Mouse (Mus musculus) forebrain, embryonic 14.5 days (tissue): ENCODE results near the gene Psmd8. TPM values are rescaled to one million over a fixed set of nuclear protein-coding genes. Genes with fewer than 3 reads are reported as not detected.

ENCODE experiments used
- ATAC-seq: fragments of 200-750 bp; cut with Nextera tagmentation; 2 replicates; pipeline ENCODE4 v1.8.0; 2017; ENCODE audit warnings: mild to moderate bottlenecking, moderate library complexity
- DNase-seq: peaks from one replicate; pipeline ENCODE4 v3.0.0-alpha.2; 2015; ENCODE audit warnings: low spot score
- H3K27ac ChIP-seq: fragments of 300-500 bp; sonication (generic); 2 replicates; pipeline ENCODE4 v1.5.1; 2014; ENCODE audit warnings: low read depth, mild to moderate bottlenecking, control low read depth, low read length, moderate library complexity
- H3K27me3 ChIP-seq: fragments of 300-500 bp; sonication (generic); replicated peaks from 2 replicates; pipeline ENCODE4 v1.6.1; 2014; ENCODE audit warnings: low read length, control low read depth, mixed read lengths; ENCODE audit not compliant: control insufficient read depth, insufficient read depth
- H3K36me3 ChIP-seq: fragments of 300-500 bp; sonication (generic); 2 replicates; pipeline ENCODE4 v1.6.1; 2014; ENCODE audit warnings: low read length, control low read depth; ENCODE audit not compliant: control insufficient read depth, insufficient read depth
- H3K4me1 ChIP-seq: fragments of 300-500 bp; sonication (generic); 2 replicates; pipeline ENCODE4 v1.6.1; 2014; ENCODE audit warnings: antibody characterized with exemption, low read length, control low read depth; ENCODE audit not compliant: control insufficient read depth, insufficient read depth
- H3K4me2 ChIP-seq: fragments of 300-500 bp; sonication (generic); 2 replicates; pipeline ENCODE4 v1.6.1; 2014; ENCODE audit warnings: mild to moderate bottlenecking, control low read depth, low read length
- H3K4me3 ChIP-seq: fragments of 300-500 bp; sonication (generic); 2 replicates; pipeline ENCODE4 v1.5.1; 2014; ENCODE audit warnings: low read depth, low read length, control low read depth
- H3K9ac ChIP-seq: fragments of 300-500 bp; sonication (generic); 2 replicates; pipeline ENCODE4 v1.6.1; 2014; ENCODE audit warnings: mild to moderate bottlenecking, low read length, control low read depth, moderate library complexity
- H3K9me3 ChIP-seq: fragments of 300-500 bp; sonication (generic); replicated peaks from 2 replicates; pipeline ENCODE4 v1.6.1; 2016; ENCODE audit warnings: low read length, control low read depth, mixed read lengths; ENCODE audit not compliant: control insufficient read depth
- WGBS: fragments of 180-500 bp; shearing (Covaris S2); extraction: QIAGEN DNeasy Blood & Tissue Kit; methylation state at CpG from one replicate; pipeline ENCODE4 v1.1.7; 2014; 5-methylcytosine and 5-hydroxymethylcytosine counted together
- polyA plus RNA-seq: library from polyadenylated mRNA; unstranded; fragments of >200 nt; fragmentation: Nextera tagmentation; extraction: Ambion mirVana; gene quantifications from 2 replicates; pipeline ENCODE4 v1.2.1, GENCODE M21; 2014

Psmd8 gene
- polyA plus RNA-seq, 1 experiment from 2014 or later = 364 TPM

DNA sequence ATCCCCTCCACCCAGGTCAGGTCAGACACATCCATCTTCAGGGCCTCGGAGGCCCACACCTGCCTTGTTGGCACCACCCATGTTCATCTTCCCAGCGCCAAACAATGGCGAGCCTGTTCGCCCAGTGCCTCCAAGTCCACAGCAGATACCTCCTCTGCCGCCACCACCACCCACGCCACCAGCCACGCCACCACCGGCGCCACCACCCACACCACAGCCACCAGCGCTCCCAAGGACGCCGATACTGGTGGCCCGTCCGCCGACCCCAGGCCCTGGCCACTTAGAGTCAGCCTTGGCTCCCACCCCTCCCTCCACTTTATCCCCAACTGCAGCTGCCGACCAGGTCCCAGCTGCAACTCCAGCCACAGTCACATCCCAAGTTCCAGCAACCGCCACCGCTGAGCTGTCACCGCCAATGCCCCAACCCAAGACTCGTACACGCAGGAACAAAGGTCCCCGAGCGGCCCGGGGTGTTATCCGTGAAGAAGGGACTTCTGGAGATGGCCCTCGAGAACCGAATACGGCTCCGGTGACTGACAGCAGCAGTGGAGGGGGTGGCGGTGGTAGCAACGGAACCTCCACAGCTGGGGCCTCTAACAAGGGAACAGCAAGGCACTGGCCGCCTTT, 8.0 kb downstream of the Psmd8 start:
- H3K4me2 ChIP-seq = no peak overlapping the region
- no peak for ATAC-seq
- H3K27me3 ChIP-seq = peaks cover 31% of the 10 kb centered on the region
- DNase-seq = no peak
- WGBS = 41% methylated on average over 32 of the region's 32 CpGs
- no peak overlapping the region for H3K9ac ChIP-seq
- H3K9me3 ChIP-seq = no peaks in the 10 kb centered on the region
- H3K4me1 ChIP-seq = peaks cover 7% of the 10 kb centered on the region; the same call in 1 of the 2 replicates
- no peak overlapping the region for H3K27ac ChIP-seq
- no peak overlapping the region for H3K4me3 ChIP-seq
- peaks cover 48% of the 10 kb centered on the region for H3K36me3 ChIP-seq

DNA sequence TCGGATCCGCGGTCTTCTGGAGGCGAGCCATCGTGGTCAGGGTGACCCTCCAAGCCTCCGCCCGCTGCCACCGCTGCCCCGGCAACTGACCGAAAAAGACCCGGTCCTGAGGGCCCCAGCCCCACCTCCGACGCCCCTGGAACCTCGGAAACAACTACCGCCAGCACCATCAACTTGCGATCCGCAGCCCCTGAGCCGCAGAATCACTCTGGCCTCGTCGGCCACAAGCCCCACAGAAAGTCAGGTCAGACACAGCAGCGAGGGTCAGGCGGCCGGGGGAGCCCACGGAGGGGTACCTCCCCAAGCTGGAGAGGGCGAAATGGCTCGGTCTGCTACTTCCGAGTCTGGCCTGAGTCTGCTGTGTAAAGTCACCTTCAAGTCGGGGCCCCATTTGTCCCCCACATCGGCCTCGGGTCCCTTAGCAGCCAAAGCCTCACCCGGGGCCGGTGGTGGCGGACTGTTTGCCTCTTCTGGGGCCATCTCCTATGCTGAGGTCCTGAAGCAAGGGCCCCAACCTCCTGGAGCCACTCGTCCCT, 8.9 kb downstream of the Psmd8 start:
- ATAC-seq (no peak), DNase-seq (no peak)
- peak overlapping the region; percentile 75 for H3K4me2 ChIP-seq
- peaks cover 31% of the 10 kb centered on the region for H3K27me3 ChIP-seq
- H3K36me3 ChIP-seq = peaks cover 42% of the 10 kb centered on the region
- H3K9ac ChIP-seq = peak overlapping the region; percentile 8; the same call in 1 of the 2 replicates
- peaks cover 7% of the 10 kb centered on the region; the same call in 1 of the 2 replicates for H3K4me1 ChIP-seq
- no peaks in the 10 kb centered on the region for H3K9me3 ChIP-seq
- H3K27ac ChIP-seq = no peak overlapping the region
- 7% methylated on average over 34 of the region's 34 CpGs for WGBS
- peak overlapping the region; percentile 66 for H3K4me3 ChIP-seq

DNA sequence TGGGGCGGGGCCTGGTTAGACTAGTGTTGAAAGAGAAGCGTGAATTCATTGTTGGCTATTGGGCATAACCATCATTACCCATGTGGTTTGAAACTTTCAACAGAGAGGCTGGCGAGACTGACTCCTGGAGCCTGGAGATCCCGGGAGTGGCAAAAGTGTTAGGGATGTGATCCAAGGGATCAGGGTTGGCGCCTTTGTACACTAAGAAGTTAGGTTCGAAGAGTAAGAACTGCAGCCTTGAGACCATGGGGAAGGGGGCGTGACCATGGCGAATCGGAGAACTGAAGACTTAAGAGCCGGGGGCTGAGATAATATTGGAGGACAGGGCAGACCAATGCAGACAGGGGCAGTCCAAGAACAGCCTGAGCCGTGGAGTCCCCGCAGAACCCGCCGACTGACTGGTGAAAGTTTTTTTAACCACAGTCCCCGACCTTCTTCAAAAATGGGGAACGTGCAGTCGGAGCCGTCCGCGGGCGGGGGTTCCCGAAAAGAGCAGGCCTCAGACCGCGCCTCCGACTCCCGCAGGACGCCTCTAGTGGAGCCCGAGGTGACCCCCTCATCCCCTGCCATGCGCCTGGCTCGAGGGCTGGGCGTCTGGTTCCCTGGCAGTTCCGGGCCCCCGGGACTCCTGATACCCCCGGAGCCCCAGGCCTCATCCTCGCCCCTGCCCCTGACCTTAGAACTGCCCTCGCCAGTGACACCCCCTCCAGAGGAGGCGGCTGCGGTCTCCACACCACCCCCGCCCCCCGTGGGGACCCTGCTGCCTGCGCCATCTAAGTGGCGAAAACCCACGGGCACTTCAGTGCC, 9.5 kb downstream of the Psmd8 start:
- ATAC-seq = no peak

DNA sequence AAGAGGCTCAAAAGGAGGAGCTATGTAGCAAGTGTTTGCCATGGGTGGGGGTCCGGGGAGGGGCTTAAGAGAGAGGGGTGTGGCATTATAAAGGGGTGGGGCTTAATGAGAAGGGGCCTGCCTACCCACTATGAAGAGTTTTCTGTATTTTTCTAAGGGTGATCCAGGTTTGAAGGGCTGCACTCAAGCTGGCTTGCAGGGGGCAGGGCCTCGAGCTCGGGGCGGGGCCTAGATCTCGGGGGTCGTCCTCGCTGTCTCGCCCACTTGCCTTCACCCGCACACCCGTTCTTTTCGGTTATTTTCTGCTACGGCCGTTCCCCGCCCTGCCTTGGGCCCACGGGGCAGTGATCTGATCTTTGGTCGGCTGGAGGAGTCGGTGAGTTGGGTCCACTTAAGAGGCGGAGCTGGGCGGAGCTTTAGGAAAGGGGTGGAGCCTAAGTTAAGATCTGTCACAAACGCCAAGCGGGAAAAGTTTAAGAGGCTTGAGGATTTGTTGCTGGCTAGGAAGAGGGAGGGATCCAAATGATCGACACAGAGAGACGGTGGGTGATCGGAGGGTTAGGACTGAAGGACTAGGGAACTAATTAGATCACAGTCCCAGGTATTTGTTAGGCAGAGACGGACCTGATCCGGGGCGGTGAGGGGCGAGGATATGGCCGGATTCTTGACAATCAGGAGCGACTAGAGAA, 10.3 kb downstream of the Psmd8 start, which contains the start of the genes Ggn and Spred3:
Gene Ggn (plus strand): TSS at position 145 of the 689 bp plus-strand sequence.
Gene Spred3 (minus strand): TSS at position 346 of the 689 bp plus-strand sequence.
- H3K4me1 ChIP-seq = peaks cover 7% of the 10 kb centered on the region; the same call in 1 of the 2 replicates
- DNase-seq (peak; percentile 68), ATAC-seq (peak; percentile 49)
- H3K4me3 ChIP-seq = peak within 1 kb of the TSS; percentile 66
- no peaks in the 10 kb centered on the region for H3K9me3 ChIP-seq
- peak within 1 kb of the TSS; percentile 75 for H3K4me2 ChIP-seq
- H3K27me3 ChIP-seq = peaks cover 31% of the 10 kb centered on the region
- H3K27ac ChIP-seq = peak within 1 kb of the TSS; percentile 80
- 1% methylated on average over 30 of the region's 30 CpGs for WGBS
- peaks cover 29% of the 10 kb centered on the region for H3K36me3 ChIP-seq
- H3K9ac ChIP-seq = peak within 1 kb of the TSS; percentile 77

More for the DNA sequence above, 9.5 kb downstream of the Psmd8 start:
- 2% methylated on average over 40 of the region's 43 CpGs for WGBS
- Histone ChIP-seq H3K4me1 (peaks cover 7% of the 10 kb centered on the region; the same call in 1 of the 2 replicates), H3K27me3 (peaks cover 31% of the 10 kb centered on the region), H3K9me3 (no peaks in the 10 kb centered on the region), H3K4me2 (peak overlapping the region; percentile 75), H3K9ac (peak overlapping the region; percentile 8; the same call in 1 of the 2 replicates), H3K36me3 (peaks cover 35% of the 10 kb centered on the region), H3K27ac (no peak overlapping the region), H3K4me3 (peak overlapping the region; percentile 66)
- no peak for DNase-seq

DNA sequence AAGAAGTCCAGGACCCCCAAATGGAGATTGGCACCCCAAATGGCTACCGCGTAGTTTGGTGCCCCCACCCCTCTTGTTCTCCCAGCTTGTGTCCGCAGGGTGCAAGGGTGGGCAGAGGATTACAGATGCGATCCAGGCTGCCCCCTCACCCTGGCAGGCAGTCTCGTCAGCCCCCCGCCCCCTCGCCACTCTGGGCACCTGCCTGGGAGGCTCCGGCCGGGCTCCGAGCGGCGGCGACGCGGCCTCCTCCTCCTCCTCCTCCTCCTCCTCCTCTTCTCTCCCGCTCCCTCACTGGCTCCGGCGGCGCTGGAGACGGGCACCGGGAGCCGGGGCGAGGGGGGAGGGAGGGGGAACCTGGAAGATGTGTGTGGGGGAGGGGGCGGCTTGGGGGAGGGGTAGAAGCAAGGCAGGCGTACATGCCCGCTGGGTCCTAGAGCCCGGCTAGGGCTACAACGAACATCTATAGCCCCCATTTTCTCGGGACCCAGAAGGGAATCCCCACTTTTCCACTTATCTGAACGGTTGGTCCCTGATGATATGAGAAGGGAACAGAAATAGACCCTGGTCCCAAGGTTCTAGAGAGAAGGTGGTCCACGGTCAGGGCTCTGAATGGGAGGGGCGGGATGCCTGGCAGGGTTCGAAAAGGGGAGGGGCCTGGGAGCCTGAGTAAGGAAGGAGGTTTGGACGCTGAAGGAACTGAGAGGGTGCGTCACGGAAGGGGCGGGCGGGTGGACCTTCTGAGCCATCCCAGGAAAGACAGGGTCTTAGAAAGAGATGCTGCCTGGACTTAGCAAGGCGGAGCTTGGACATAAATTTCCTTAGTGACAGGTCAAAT, 11.1 kb downstream of the Psmd8 start:
- Histone ChIP-seq H3K27ac (peak overlapping the region; percentile 80), H3K4me3 (peak overlapping the region; percentile 66), H3K4me2 (peak overlapping the region; percentile 75), H3K9ac (peak overlapping the region; percentile 77), H3K27me3 (peaks cover 31% of the 10 kb centered on the region), H3K4me1 (peaks cover 7% of the 10 kb centered on the region; the same call in 1 of the 2 replicates), H3K36me3 (peaks cover 26% of the 10 kb centered on the region), H3K9me3 (no peaks in the 10 kb centered on the region)
- under 1% methylated on average over 31 of the region's 39 CpGs for WGBS
- peak; percentile 91 for DNase-seq
- peak; percentile 85 for ATAC-seq

DNA sequence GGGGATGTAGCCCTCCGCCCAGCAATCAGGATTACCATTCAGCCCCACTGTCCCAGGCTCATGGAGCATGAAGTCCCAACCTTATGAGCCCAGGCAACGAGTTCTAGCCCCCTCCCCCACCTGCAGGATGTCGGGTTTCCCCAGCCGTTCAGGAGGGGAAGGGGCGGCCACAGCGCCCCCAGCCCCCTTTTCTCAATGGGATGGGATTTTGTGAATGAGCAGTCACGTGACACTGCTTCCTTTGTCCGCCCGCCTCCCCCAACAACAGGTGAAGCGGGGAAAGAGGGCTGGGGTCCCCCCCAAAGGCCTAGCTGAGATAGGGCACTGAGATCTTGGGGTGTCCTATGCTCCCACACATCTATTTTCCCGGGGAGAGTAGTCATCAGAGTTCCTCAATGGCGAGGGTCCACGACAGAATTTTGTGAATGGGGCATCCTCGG, 11.7 kb downstream of the Psmd8 start:
- peak overlapping the region; percentile 77 for H3K9ac ChIP-seq
- ATAC-seq (peak; percentile 25), DNase-seq (peak; percentile 77)
- no peaks in the 10 kb centered on the region for H3K9me3 ChIP-seq
- peak overlapping the region; percentile 75 for H3K4me2 ChIP-seq
- peaks cover 21% of the 10 kb centered on the region for H3K36me3 ChIP-seq
- under 1% methylated on average over 14 of the region's 14 CpGs for WGBS
- H3K27me3 ChIP-seq = peaks cover 28% of the 10 kb centered on the region
- peak overlapping the region; percentile 66 for H3K4me3 ChIP-seq
- peaks cover 7% of the 10 kb centered on the region; the same call in 1 of the 2 replicates for H3K4me1 ChIP-seq
- peak overlapping the region; percentile 80 for H3K27ac ChIP-seq

DNA sequence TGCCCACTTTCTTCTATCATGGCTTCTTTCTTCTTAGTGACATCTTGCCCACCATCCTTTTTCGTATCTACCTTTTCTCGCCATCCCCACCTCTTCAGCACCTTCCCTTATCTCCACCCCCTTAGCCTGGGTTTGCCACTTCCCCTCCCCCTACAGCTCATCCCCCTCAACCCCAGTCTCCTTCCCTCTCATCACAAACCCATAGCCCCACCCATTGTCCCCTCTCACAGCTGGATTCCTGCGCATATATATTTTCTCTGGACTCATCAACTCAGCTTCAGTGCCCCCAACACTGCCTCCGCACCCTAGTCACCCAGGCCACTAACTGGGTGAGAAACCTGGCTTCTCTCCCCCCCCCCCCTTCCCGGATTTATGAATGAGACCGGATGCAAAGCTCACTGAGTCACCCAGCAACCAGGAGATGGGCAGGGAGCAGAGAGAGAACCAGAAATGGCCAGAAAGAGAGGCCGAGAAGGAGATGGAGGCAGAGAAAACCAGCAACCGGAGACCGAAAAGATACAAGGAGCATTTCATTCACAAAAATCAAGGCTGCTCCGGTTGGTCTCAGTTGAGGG, 12.3 kb downstream of the Psmd8 start:
- no peak for DNase-seq
- peaks cover 7% of the 10 kb centered on the region; the same call in 1 of the 2 replicates for H3K4me1 ChIP-seq
- peaks cover 22% of the 10 kb centered on the region for H3K27me3 ChIP-seq
- H3K4me2 ChIP-seq = peak overlapping the region; percentile 75
- H3K36me3 ChIP-seq = peaks cover 18% of the 10 kb centered on the region; the same call in 1 of the 2 replicates
- H3K9ac ChIP-seq = peak overlapping the region; percentile 77; the same call in 1 of the 2 replicates
- WGBS = 4% methylated on average over 10 of the region's 10 CpGs
- no peak for ATAC-seq
- peak overlapping the region; percentile 66 for H3K4me3 ChIP-seq
- no peak overlapping the region for H3K27ac ChIP-seq
- H3K9me3 ChIP-seq = no peaks in the 10 kb centered on the region
